Mouse (Mus musculus) heart, adult 10 weeks (tissue): ENCODE measurements around the gene Prr18. TPM values are rescaled to one million over a fixed set of nuclear protein-coding genes. Genes with fewer than 3 reads are reported as not detected.

Source experiments
- polyA plus RNA-seq: library from polyadenylated mRNA; stranded (reverse); fragments of 350-450 nt; fragmentation: Illumina TruSeq; extraction: RNeasy Lipid Tissue Mini Kit (QIAGEN cat#74804); gene quantifications from one replicate; pipeline ENCODE4 v1.2.3, GENCODE M21; 2014; ENCODE audit warnings: low read depth, low replicate concordance

Prr18 gene
- polyA plus RNA-seq = not detected

GRCm38 (mm10) chr17:8337159-8337558, at the start of gene Prr18:
Prr18 (plus strand) TSS chr17:8337459.

GRCm38 (mm10) chr17:8310838-8311614, 26.2 kb upstream of the Prr18 start, which contains the start of gene Sft2d1:
Sft2d1 (plus strand) TSS chr17:8311102.

GRCm38 (mm10) chr17:8355692-8356091, 18.4 kb downstream of the Prr18 start, which contains the start of gene T2:
T2 (plus strand) TSS chr17:8355992.

Other genes starting within 250 kb of the Prr18 start
- gene Gm49673, start 189.7 kb upstream of the Prr18 start, polyA plus RNA-seq = not detected
- gene Rnaset2a, start 189.4 kb upstream of the Prr18 start, polyA plus RNA-seq = 23.3 TPM
- 15.0 TPM for gene Fgfr1op, start 172.0 kb upstream of the Prr18 start, polyA plus RNA-seq
- gene Ccr6, start 101.4 kb upstream of the Prr18 start, polyA plus RNA-seq = not detected
- gene Mpc1, start 54.6 kb upstream of the Prr18 start, polyA plus RNA-seq = 1,010 TPM
- gene Sft2d1, start 26.4 kb upstream of the Prr18 start, polyA plus RNA-seq = 29.1 TPM
- gene T2, start 18.5 kb downstream of the Prr18 start, polyA plus RNA-seq = 1.9 TPM
- not detected for gene T, start 97.0 kb downstream of the Prr18 start, polyA plus RNA-seq
- gene Pde10a, start 187.9 kb downstream of the Prr18 start, polyA plus RNA-seq = 0.97 TPM
- not detected for gene Gm17087, start 229.5 kb downstream of the Prr18 start, polyA plus RNA-seq